In genomic region chr13:23464841-23465366, GRCm38 (mm10) we compare ENCODE assay signal across 8 mouse cellular contexts. TPM values are rescaled to one million over a fixed set of nuclear protein-coding genes. Genes with fewer than 3 reads are reported as not detected.
DNase-seq lines count a peak whose midpoint lies in the region; ATAC-seq and TF ChIP-seq lines count a peak whose summit lies in the region.

No protein-coding gene starts in this region.

- H3K36me3 ChIP-seq in lung, embryonic 14.5 days (ENCODE audit: insufficient read depth): no peaks in the 10 kb centered on the region
- H3K36me3 ChIP-seq in embryonic facial prominence, embryonic 12.5 days: no peaks in the 10 kb centered on the region
- no peaks in the 10 kb centered on the region for H3K36me3 ChIP-seq in intestine, embryonic 14.5 days (ENCODE audit: control insufficient read depth, insufficient read depth, low read length)

- TF ChIP-seq CTCF in lung, embryonic 14.5 days (IDR thresholded peaks at IDR 0.05; ENCODE audit: low read depth): no peak

- peak overlapping the region; percentile 95 for H3K4me2 ChIP-seq in lung, embryonic 14.5 days
- H3K4me2 ChIP-seq in embryonic facial prominence, embryonic 12.5 days (replicated peaks): peak overlapping the region; percentile 84
- peak overlapping the region; percentile 84 for H3K4me2 ChIP-seq in intestine, embryonic 14.5 days (ENCODE audit: low read length)

- ATAC-seq in lung, embryonic 14.5 days (ENCODE audit: insufficient read depth): no peak
- no peak for ATAC-seq in embryonic facial prominence, embryonic 12.5 days (ENCODE audit: insufficient number of reproducible peaks, insufficient read depth, low FRiP score, low TSS enrichment)
- no peak for ATAC-seq in intestine, embryonic 14.5 days (replicated peaks; ENCODE audit: low FRiP score, low TSS enrichment, low read depth)
- no peak for ATAC-seq in activated CD4-positive, CD25-positive, alpha-beta regulatory T cell, adult 4 months

- no peaks in the 10 kb centered on the region for H3K4me1 ChIP-seq in lung, embryonic 14.5 days (ENCODE audit: insufficient read depth)
- peaks cover 10% of the 10 kb centered on the region for H3K4me1 ChIP-seq in embryonic facial prominence, embryonic 12.5 days
- peaks cover 14% of the 10 kb centered on the region; the same call in 1 of the 2 replicates for H3K4me1 ChIP-seq in intestine, embryonic 14.5 days (replicated peaks; ENCODE audit: control insufficient read depth, insufficient read depth, low read length)

- H3K27me3 ChIP-seq in lung, embryonic 14.5 days (ENCODE audit: insufficient read depth, low read length): no peaks in the 10 kb centered on the region
- H3K27me3 ChIP-seq in embryonic facial prominence, embryonic 12.5 days: no peaks in the 10 kb centered on the region
- H3K27me3 ChIP-seq in intestine, embryonic 14.5 days (replicated peaks; ENCODE audit: control insufficient read depth, insufficient read depth, low read length): no peaks in the 10 kb centered on the region

- peak overlapping the region; percentile 55 for H3K4me3 ChIP-seq in lung, embryonic 14.5 days (ENCODE audit: low read depth, low read length)
- peak overlapping the region; percentile 55 for H3K4me3 ChIP-seq in embryonic facial prominence, embryonic 12.5 days
- H3K4me3 ChIP-seq in intestine, embryonic 14.5 days (ENCODE audit: low read depth, low read length): peak overlapping the region; percentile 55

- H3K27ac ChIP-seq in lung, embryonic 14.5 days (ENCODE audit: low read depth): no peak overlapping the region
- H3K27ac ChIP-seq in embryonic facial prominence, embryonic 12.5 days: no peak overlapping the region
- H3K27ac ChIP-seq in intestine, embryonic 14.5 days (ENCODE audit: low read depth): no peak overlapping the region

- DNase-seq in lung, embryonic 14.5 days: peak; percentile 18
- no peak for DNase-seq in lung, postnatal 14 days
- DNase-seq in intestine, embryonic 14.5 days (ENCODE audit: low spot score): peak; percentile 63
- peak; percentile 39 for DNase-seq in neural tube, embryonic 10.5 days (ENCODE audit: extremely low spot score, low spot score)
- DNase-seq in T-cell, adult 2 months (ENCODE audit: low spot score): no peak
- no peak for DNase-seq in adrenal gland, postnatal 25 days

- H3K9me3 ChIP-seq in lung, embryonic 14.5 days (ENCODE audit: low read depth, low read length): no peaks in the 10 kb centered on the region
- no peaks in the 10 kb centered on the region for H3K9me3 ChIP-seq in embryonic facial prominence, embryonic 12.5 days
- H3K9me3 ChIP-seq in intestine, embryonic 14.5 days (ENCODE audit: control insufficient read depth, low read length): no peaks in the 10 kb centered on the region

- WGBS in lung, embryonic 14.5 days: 3% methylated on average over 11 of the region's 11 CpGs
- 1% methylated on average over 11 of the region's 11 CpGs for WGBS in embryonic facial prominence, embryonic 12.5 days
- 8% methylated on average over 11 of the region's 11 CpGs for WGBS in intestine, embryonic 14.5 days

- H3K9ac ChIP-seq in lung, embryonic 14.5 days: peak overlapping the region; percentile 58
- H3K9ac ChIP-seq in embryonic facial prominence, embryonic 12.5 days: peak overlapping the region; percentile 12; the same call in 1 of the 2 replicates
- H3K9ac ChIP-seq in intestine, embryonic 14.5 days (ENCODE audit: low read length): peak overlapping the region; percentile 57

RNA-seq across cellular contexts. Expression of gene Btn1a1, which starts 0.8 kb away (rescaled TPM):
- 0.07 and 0.18 TPM in 2 replicates for polyA plus RNA-seq in lung, embryonic 14.5 days (2014; fragmentation: Nextera tagmentation; extraction: Ambion mirVana)
- 0.10 and 0.20 TPM in 2 replicates for polyA plus RNA-seq in embryonic facial prominence, embryonic 12.5 days (2016; fragmentation: Nextera tagmentation; extraction: Ambion mirVana)
- polyA plus RNA-seq in intestine, embryonic 14.5 days (2014; fragmentation: Nextera tagmentation; extraction: Ambion mirVana): 0.05 and 0.11 TPM in 2 replicates
- not detected in 2 replicates for total RNA-seq in adrenal gland, postnatal 25 days (2021)
- polyA plus RNA-seq in activated CD4-positive, CD25-positive, alpha-beta regulatory T cell, adult 4 months (2017; shearing (Covaris generic)): not detected

RNA-seq across cellular contexts. Expression of gene Btn2a2, which starts 23.8 kb away (rescaled TPM):
- polyA plus RNA-seq in lung, embryonic 14.5 days (2014; fragmentation: Nextera tagmentation; extraction: Ambion mirVana): 0.63 and 0.73 TPM in 2 replicates
- 1.6 TPM in 2 replicates for polyA plus RNA-seq in embryonic facial prominence, embryonic 12.5 days (2016; fragmentation: Nextera tagmentation; extraction: Ambion mirVana)
- polyA plus RNA-seq in intestine, embryonic 14.5 days (2014; fragmentation: Nextera tagmentation; extraction: Ambion mirVana): 0.14 and 0.52 TPM in 2 replicates
- total RNA-seq in adrenal gland, postnatal 25 days (2021): not detected in 2 replicates
- polyA plus RNA-seq in activated CD4-positive, CD25-positive, alpha-beta regulatory T cell, adult 4 months (2017; shearing (Covaris generic)): not detected

RNA-seq across cellular contexts. Expression of gene Abt1, which starts 41.2 kb away (rescaled TPM):
- 12.7 and 13.5 TPM in 2 replicates for polyA plus RNA-seq in lung, embryonic 14.5 days (2014; fragmentation: Nextera tagmentation; extraction: Ambion mirVana)
- polyA plus RNA-seq in embryonic facial prominence, embryonic 12.5 days (2016; fragmentation: Nextera tagmentation; extraction: Ambion mirVana): 12.9 and 13.9 TPM in 2 replicates
- 11.9 and 13.8 TPM in 2 replicates for polyA plus RNA-seq in intestine, embryonic 14.5 days (2014; fragmentation: Nextera tagmentation; extraction: Ambion mirVana)
- 6.4 and 6.9 TPM in 2 replicates for total RNA-seq in adrenal gland, postnatal 25 days (2021)
- polyA plus RNA-seq in activated CD4-positive, CD25-positive, alpha-beta regulatory T cell, adult 4 months (2017; shearing (Covaris generic)): 10 to 100 TPM; 10.4 to 11.1 TPM

Comparison
In these comparisons a context has a peak if more than half of its experiments do, and no peak if none do; other contexts are left out.
1. DNase-seq: peak in lung, embryonic 14.5 days (single experiment), intestine, embryonic 14.5 days (single experiment) and neural tube, embryonic 10.5 days (single experiment); none in lung, postnatal 14 days (single experiment), T-cell, adult 2 months (single experiment) and adrenal gland, postnatal 25 days (single experiment).
2. Peak in every context shown above with its lines, with median percentiles within 50 percentile points of each other: H3K4me2 ChIP-seq, H3K4me3 ChIP-seq and H3K9ac ChIP-seq.